Mouse (Mus musculus) hindbrain, embryonic 16.5 days (tissue): Measurements from ENCODE around the gene Gsta4. TPM values are rescaled to one million over a fixed set of nuclear protein-coding genes. Genes with fewer than 3 reads are reported as not detected.

ENCODE experiments used
- ATAC-seq: fragments of 200-750 bp; cut with Nextera tagmentation; 2 replicates; pipeline ENCODE4 v1.8.0; 2017; ENCODE audit warnings: moderate TSS enrichment, moderate library complexity
- H3K27ac ChIP-seq: fragments of 300-500 bp; sonication (generic); 2 replicates; pipeline ENCODE4 v1.5.1; 2014; ENCODE audit warnings: low read depth, mild to moderate bottlenecking, control low read depth, low read length, moderate library complexity
- H3K27me3 ChIP-seq: fragments of 300-500 bp; sonication (generic); replicated peaks from 2 replicates; pipeline ENCODE4 v1.6.1; 2014; ENCODE audit warnings: low read length; ENCODE audit not compliant: control insufficient read depth, insufficient read depth
- H3K36me3 ChIP-seq: fragments of 300-500 bp; sonication (generic); 2 replicates; pipeline ENCODE4 v1.6.1; 2014; ENCODE audit warnings: mild to moderate bottlenecking, low read length, moderate library complexity, mixed read lengths; ENCODE audit not compliant: control insufficient read depth, insufficient read depth
- H3K4me1 ChIP-seq: fragments of 300-500 bp; sonication (generic); 2 replicates; pipeline ENCODE4 v1.6.1; 2014; ENCODE audit warnings: low read depth, low read length; ENCODE audit not compliant: control insufficient read depth, insufficient read depth
- H3K4me2 ChIP-seq: fragments of 300-500 bp; sonication (generic); 2 replicates; pipeline ENCODE4 v1.6.1; 2014; ENCODE audit warnings: mild to moderate bottlenecking, low read length, control low read depth, moderate library complexity
- H3K4me3 ChIP-seq: fragments of 300-500 bp; sonication (generic); 2 replicates; pipeline ENCODE4 v1.5.1; 2014; ENCODE audit warnings: mild to moderate bottlenecking, low read length, control low read depth, moderate library complexity
- H3K9ac ChIP-seq: fragments of 300-500 bp; sonication (generic); 2 replicates; pipeline ENCODE4 v1.6.1; 2014; ENCODE audit warnings: low read depth, mild to moderate bottlenecking, control low read depth, low read length, moderate library complexity
- H3K9me3 ChIP-seq: fragments of 300-500 bp; sonication (generic); 2 replicates; pipeline ENCODE4 v1.6.1; 2014; ENCODE audit warnings: mild to moderate bottlenecking, low read length, moderate library complexity; ENCODE audit not compliant: control insufficient read depth
- WGBS: fragments of 180-500 bp; shearing (Covaris S2); extraction: QIAGEN DNeasy Blood & Tissue Kit; methylation state at CpG from one replicate; pipeline ENCODE4 v1.1.7; 2014; 5-methylcytosine and 5-hydroxymethylcytosine counted together
- polyA plus RNA-seq: library from polyadenylated mRNA; unstranded; fragments of >200 nt; fragmentation: Nextera tagmentation; extraction: Ambion mirVana; gene quantifications from 2 replicates; pipeline ENCODE4 v1.2.1, GENCODE M21; 2015

The Gsta4 gene
- polyA plus RNA-seq, 1 experiment from 2014 or later, result 30.6 TPM

DNA sequence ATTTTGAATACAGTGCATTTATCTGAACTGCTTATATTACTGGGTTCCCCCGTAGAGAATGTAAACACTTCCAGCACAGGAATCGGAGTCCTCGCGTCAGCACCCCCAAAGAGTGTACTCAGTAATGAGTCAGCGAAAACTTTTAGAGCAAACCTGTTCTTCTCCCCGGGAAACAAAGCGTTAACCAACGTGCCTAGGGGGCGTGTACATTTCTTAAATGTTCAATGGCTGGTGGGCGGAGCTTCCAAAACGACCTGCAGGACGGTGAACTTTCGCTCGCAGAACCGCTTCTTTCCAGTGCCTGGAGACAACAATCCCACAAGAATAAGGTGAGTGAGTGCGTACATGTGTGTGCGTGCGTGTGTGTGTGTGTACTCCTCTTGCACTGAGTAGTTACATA lies 9.2 kb downstream of the Gsta4 start:
- H3K27me3 ChIP-seq, result peaks cover 2% of the 10 kb centered on the region; the same call in 1 of the 2 replicates
- H3K9ac ChIP-seq, result peak overlapping the region; percentile 33
- WGBS, result 0% methylated on average over 18 of the region's 18 CpGs
- peaks cover 13% of the 10 kb centered on the region for H3K4me1 ChIP-seq
- H3K9me3 ChIP-seq, result no peaks in the 10 kb centered on the region
- no peak overlapping the region for H3K27ac ChIP-seq
- peak overlapping the region; percentile 40 for H3K4me3 ChIP-seq
- H3K36me3 ChIP-seq, result no peaks in the 10 kb centered on the region
- peak overlapping the region; percentile 71 for H3K4me2 ChIP-seq
- ATAC-seq, result peak; percentile 63

DNA sequence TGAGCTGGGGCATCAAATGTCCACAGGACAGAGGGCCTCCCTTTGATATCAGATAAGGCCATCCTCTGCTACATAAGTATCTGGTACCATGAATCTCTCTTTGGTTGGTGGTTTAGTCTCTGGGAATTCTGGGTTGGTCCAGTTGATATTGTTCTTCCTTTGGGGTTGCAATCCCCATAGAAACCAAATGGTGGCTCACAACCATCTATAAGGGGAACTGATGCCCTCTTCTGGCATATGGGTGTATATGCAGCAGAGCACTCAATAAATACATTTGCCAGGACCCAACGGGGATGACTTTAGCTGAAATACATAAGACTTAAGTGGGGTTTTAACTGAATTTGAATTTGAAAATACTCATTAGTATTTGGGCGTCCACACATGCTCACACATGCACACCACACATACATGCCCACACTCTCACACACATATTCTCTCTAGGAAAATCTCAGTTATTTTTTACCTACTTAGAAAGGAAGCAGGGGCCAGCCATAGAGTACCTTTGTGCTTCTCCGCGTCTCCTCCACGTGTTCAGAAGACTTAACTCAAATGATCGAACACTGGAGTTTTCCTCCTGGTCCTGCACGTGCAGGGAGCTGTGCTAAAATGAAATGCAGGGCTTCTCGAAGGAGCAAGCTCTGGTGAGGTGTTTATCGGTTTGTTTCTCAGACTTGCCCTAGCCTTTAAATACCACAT lies 11.5 kb downstream of the Gsta4 start:
- no peak for ATAC-seq

GRCm38 (mm10) chr9:78195034-78195433 lies 12.5 kb downstream of the Gsta4 start:
- H3K4me2 ChIP-seq, result no peak overlapping the region
- H3K9ac ChIP-seq, result no peak overlapping the region
- no peak overlapping the region for H3K4me3 ChIP-seq
- WGBS, result 82% methylated on average over 11 of the region's 11 CpGs
- H3K4me1 ChIP-seq, result peaks cover 13% of the 10 kb centered on the region
- 0 out of 2 replicates have a peak, but pooled peaks cover 2% of the 10 kb centered on the region for H3K27me3 ChIP-seq
- H3K36me3 ChIP-seq, result no peaks in the 10 kb centered on the region
- no peak for ATAC-seq
- no peaks in the 10 kb centered on the region for H3K9me3 ChIP-seq
- no peak overlapping the region for H3K27ac ChIP-seq

More for the DNA sequence above, 11.5 kb downstream of the Gsta4 start:
- Histone ChIP-seq H3K9ac (no peak overlapping the region), H3K36me3 (no peaks in the 10 kb centered on the region), H3K4me2 (no peak overlapping the region), H3K4me3 (no peak overlapping the region), H3K9me3 (no peaks in the 10 kb centered on the region), H3K27me3 (peaks cover 2% of the 10 kb centered on the region; the same call in 1 of the 2 replicates), H3K27ac (no peak overlapping the region), H3K4me1 (peaks cover 13% of the 10 kb centered on the region)
- 51% methylated on average over 9 of the region's 9 CpGs for WGBS

DNA sequence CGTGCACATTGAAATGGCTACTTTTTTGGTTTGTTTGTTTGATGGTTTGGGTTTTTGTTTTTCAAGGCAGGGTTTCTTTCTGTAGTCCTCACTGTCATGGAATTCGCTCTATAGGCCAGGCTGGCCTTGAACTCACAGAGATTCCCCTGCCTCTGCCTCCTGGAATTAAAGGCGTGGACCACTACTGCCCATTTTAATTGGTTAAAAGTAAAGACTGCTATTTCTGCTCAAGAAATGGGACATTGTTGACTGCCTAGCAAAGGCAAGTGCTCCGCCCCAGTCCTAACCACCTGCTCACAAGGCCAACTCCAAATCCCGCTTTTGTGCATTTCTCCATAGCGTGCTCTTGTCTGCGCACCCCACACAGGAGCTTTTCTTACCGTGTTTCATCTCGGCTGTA lies 15.2 kb downstream of the Gsta4 start:
- no peaks in the 10 kb centered on the region for H3K27me3 ChIP-seq
- WGBS, result 95% methylated on average over 9 of the region's 9 CpGs
- H3K4me3 ChIP-seq, result no peak overlapping the region
- H3K36me3 ChIP-seq, result no peaks in the 10 kb centered on the region
- H3K4me1 ChIP-seq, result no peaks in the 10 kb centered on the region
- no peak overlapping the region for H3K9ac ChIP-seq
- ATAC-seq, result no peak
- no peak overlapping the region for H3K27ac ChIP-seq
- no peaks in the 10 kb centered on the region for H3K9me3 ChIP-seq
- H3K4me2 ChIP-seq, result no peak overlapping the region

DNA sequence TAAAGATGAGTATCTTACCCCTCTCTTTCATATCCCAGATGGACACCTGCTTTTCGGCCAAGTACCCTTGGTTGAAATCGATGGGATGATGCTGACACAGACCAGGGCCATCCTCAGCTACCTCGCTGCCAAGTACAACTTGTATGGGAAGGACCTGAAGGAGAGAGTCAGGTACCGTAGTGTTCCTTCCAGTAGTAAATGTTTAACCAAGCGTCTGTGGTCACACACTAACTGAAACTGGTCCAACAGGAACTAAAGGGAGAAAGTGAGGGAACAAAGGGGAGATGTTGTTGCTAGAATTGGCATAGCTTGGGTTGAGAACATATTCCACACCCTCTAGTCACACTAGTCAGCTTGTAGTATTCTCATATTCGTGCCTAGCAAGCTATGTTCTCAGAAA lies 21.6 kb downstream of the Gsta4 start:
- no peak for ATAC-seq
- no peak overlapping the region for H3K4me3 ChIP-seq
- 92% methylated on average over 6 of the region's 6 CpGs for WGBS

GRCm38 (mm10) chr9:78208956-78209355 lies 26.4 kb downstream of the Gsta4 start:
- Histone ChIP-seq H3K9ac (no peak overlapping the region), H3K4me2 (no peak overlapping the region), H3K9me3 (no peaks in the 10 kb centered on the region), H3K36me3 (no peaks in the 10 kb centered on the region), H3K4me1 (no peaks in the 10 kb centered on the region), H3K27ac (no peak overlapping the region), H3K4me3 (no peak overlapping the region), H3K27me3 (no peaks in the 10 kb centered on the region)
- no peak for ATAC-seq
- WGBS, result 76% methylated on average over 4 of the region's 4 CpGs

More for the DNA sequence above, 21.6 kb downstream of the Gsta4 start:
- Histone ChIP-seq H3K36me3 (no peaks in the 10 kb centered on the region), H3K27me3 (no peaks in the 10 kb centered on the region), H3K4me2 (no peak overlapping the region), H3K9me3 (no peaks in the 10 kb centered on the region), H3K27ac (no peak overlapping the region), H3K9ac (no peak overlapping the region), H3K4me1 (no peaks in the 10 kb centered on the region)

- 92% methylated on average over 3 of the region's 3 CpGs for WGBS
- no peak overlapping the region for H3K9ac ChIP-seq
- ATAC-seq, result no peak
These were observed 27.5 kb downstream of the Gsta4 start for GRCm38 (mm10) chr9:78210079-78210478.

DNA sequence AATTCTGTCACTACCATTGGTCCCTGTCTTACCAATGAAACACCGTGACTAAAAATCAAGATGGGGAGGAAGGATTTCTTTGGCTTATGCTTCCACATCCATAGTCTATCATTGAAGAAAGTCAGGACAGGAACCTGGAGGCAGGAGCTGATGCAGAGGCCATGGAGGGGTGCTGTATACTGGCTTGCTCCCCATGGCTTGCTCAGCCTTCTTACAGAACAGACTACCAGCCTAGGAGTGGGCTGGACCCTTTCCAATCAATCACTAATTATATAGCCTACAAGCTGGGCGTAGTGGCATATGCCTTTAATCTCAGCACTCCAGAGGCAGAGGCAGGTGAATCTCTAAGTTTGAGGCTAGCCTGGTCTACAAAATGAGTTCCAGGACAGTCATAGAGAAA lies 28.2 kb downstream of the Gsta4 start:
- H3K36me3 ChIP-seq, result no peaks in the 10 kb centered on the region
- no peak overlapping the region for H3K4me2 ChIP-seq
- no peak for ATAC-seq
- H3K4me1 ChIP-seq, result no peaks in the 10 kb centered on the region
- no peaks in the 10 kb centered on the region for H3K9me3 ChIP-seq
- H3K27me3 ChIP-seq, result no peaks in the 10 kb centered on the region
- H3K27ac ChIP-seq, result no peak overlapping the region
- no peak overlapping the region for H3K4me3 ChIP-seq
- 87% methylated on average over 2 of the region's 2 CpGs for WGBS
- H3K9ac ChIP-seq, result no peak overlapping the region

More at GRCm38 (mm10) chr9:78210079-78210478, 27.5 kb downstream of the Gsta4 start:
- no peak overlapping the region for H3K27ac ChIP-seq
- no peak overlapping the region for H3K4me2 ChIP-seq
- H3K4me3 ChIP-seq, result no peak overlapping the region
- no peaks in the 10 kb centered on the region for H3K27me3 ChIP-seq
- no peaks in the 10 kb centered on the region for H3K9me3 ChIP-seq
- H3K4me1 ChIP-seq, result no peaks in the 10 kb centered on the region
- H3K36me3 ChIP-seq, result no peaks in the 10 kb centered on the region

GRCm38 (mm10) chr9:78211521-78211920 lies 28.9 kb downstream of the Gsta4 start:
- Histone ChIP-seq H3K36me3 (no peaks in the 10 kb centered on the region), H3K4me3 (no peak overlapping the region), H3K27ac (no peak overlapping the region), H3K9me3 (no peaks in the 10 kb centered on the region), H3K4me1 (no peaks in the 10 kb centered on the region), H3K4me2 (no peak overlapping the region), H3K27me3 (no peaks in the 10 kb centered on the region), H3K9ac (no peak overlapping the region)
- ATAC-seq, result no peak
- WGBS, result 93% methylated on average over 3 of the region's 3 CpGs
